Mouse (Mus musculus): ENCODE results near the gene Slc16a12.

DNA sequence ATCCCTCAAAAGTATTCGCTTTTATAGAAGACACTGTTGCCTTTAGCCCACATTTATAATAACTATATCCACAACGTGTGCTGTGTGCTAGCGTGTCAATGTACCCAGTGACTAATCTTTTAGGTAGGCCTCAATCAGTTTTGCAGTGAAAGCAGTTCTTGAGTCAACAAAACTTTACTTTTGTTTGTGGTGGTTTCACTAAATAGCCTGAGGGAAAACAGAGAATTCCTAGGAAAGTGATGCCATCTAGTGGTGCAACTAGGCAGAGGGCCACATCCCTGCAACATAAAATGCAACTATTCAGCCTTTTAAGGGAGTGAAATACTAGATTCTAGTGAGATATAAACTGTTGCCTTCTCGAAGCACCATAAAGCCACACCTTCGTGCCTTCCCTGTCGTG is 25.7 kb upstream of the Slc16a12 start:
- TF ChIP-seq CTCF (IDR thresholded peaks at IDR 0.05; ENCODE audit: low read depth, low read length): no peak
- no peak for TF ChIP-seq POLR2A (IDR thresholded peaks at IDR 0.05; ENCODE audit: insufficient read depth, low read length)
- TF ChIP-seq EP300 (IDR thresholded peaks at IDR 0.05; ENCODE audit: insufficient read depth, low read depth, low read length): no peak

Measured in ES-Bruce4 (cell line).